Mouse (Mus musculus) spleen, adult 2 months (tissue): ENCODE results near the gene Ccdc122. TPM values are rescaled to one million over a fixed set of nuclear protein-coding genes. Genes with fewer than 3 reads are reported as not detected.

Source experiments
- DNase-seq, 2 experiments: peaks; one replicate each; pipeline versions ENCODE4 v3.0.0 to v3.0.0-alpha.2; 2012 to 2021; ENCODE audit warnings: low spot score in 2 of 2, low read depth in 1 of 2
- H3K27ac ChIP-seq: fragments of 200-500 bp; 2 replicates; pipeline ENCODE4 v1.5.1; 2012; ENCODE audit warnings: low read length, inconsistent platforms; ENCODE audit not compliant: insufficient read depth
- H3K27me3 ChIP-seq: fragments of 200-500 bp; 2 replicates; pipeline ENCODE4 v1.6.1; 2012; ENCODE audit warnings: mild to moderate bottlenecking, moderate library complexity, low read length, inconsistent platforms; ENCODE audit not compliant: control insufficient read depth, insufficient read depth
- H3K36me3 ChIP-seq: fragments of 200-500 bp; 2 replicates; pipeline ENCODE4 v1.6.1; 2012; ENCODE audit warnings: mild to moderate bottlenecking, low read length, inconsistent platforms; ENCODE audit not compliant: control insufficient read depth, insufficient read depth
- H3K4me1 ChIP-seq: fragments of 200-500 bp; 2 replicates; pipeline ENCODE4 v1.6.1; 2011; ENCODE audit warnings: inconsistent platforms; ENCODE audit not compliant: control insufficient read depth, insufficient read depth, insufficient read length
- H3K4me3 ChIP-seq: fragments of 200-500 bp; 2 replicates; pipeline ENCODE4 v1.5.1; 2011; ENCODE audit warnings: mild to moderate bottlenecking, inconsistent platforms; ENCODE audit not compliant: insufficient read depth, insufficient read length; ENCODE audit errors: extremely low read depth
- CTCF ChIP-seq: fragments of 200-500 bp; IDR thresholded peaks from 2 replicates; pipeline ENCODE4 v1.5.1; 2011; ENCODE audit warnings: mild to moderate bottlenecking, inconsistent platforms; ENCODE audit not compliant: insufficient read depth, insufficient read length, insufficient replicate concordance; ENCODE audit errors: extremely low read depth
- POLR2A ChIP-seq: fragments of 200-500 bp; IDR thresholded peaks from 2 replicates; pipeline ENCODE4 v1.6.1; 2011; ENCODE audit warnings: low read depth, low read length, inconsistent platforms
- WGBS: fragments of 180-500 bp; shearing (Covaris S2); methylation state at CpG from one replicate; pipeline ENCODE4 v1.1.7; 2018; 5-methylcytosine and 5-hydroxymethylcytosine counted together
- polyA plus RNA-seq: library from polyadenylated mRNA; depleted of rRNA; stranded (reverse); fragments of >200 nt; gene quantifications from 2 replicates; pipeline ENCODE4 v1.2.3, GENCODE M21; 2012

The Ccdc122 gene
- polyA plus RNA-seq, 1 experiment = 0.32 TPM

GRCm38 (mm10) chr14:77130612-77131011, 94.0 kb downstream of the Ccdc122 start:
- WGBS = 86% methylated on average over 5 of the region's 5 CpGs
- no peak overlapping the region for H3K4me3 ChIP-seq
- no peak overlapping the region for H3K27ac ChIP-seq
- TF ChIP-seq POLR2A (no peak), CTCF (no peak)
- H3K36me3 ChIP-seq = no peaks in the 10 kb centered on the region
- H3K27me3 ChIP-seq = no peaks in the 10 kb centered on the region
- DNase-seq = no peak
- no peaks in the 10 kb centered on the region for H3K4me1 ChIP-seq

GRCm38 (mm10) chr14:77136936-77137335, 100.4 kb downstream of the Ccdc122 start:
- 68% methylated on average over 6 of the region's 6 CpGs for WGBS
- no peak for DNase-seq
- Histone ChIP-seq H3K27me3 (no peaks in the 10 kb centered on the region), H3K27ac (no peak overlapping the region), H3K36me3 (no peaks in the 10 kb centered on the region), H3K4me1 (no peaks in the 10 kb centered on the region), H3K4me3 (no peak overlapping the region)
- TF ChIP-seq CTCF = no peak
- TF ChIP-seq POLR2A = no peak

- Histone ChIP-seq H3K27ac (no peak overlapping the region), H3K36me3 (no peaks in the 10 kb centered on the region), H3K4me1 (no peaks in the 10 kb centered on the region), H3K27me3 (no peaks in the 10 kb centered on the region), H3K4me3 (no peak overlapping the region)
- DNase-seq = peak; percentile 43 to 55
- WGBS = 26% methylated on average over 17 of the region's 17 CpGs
- TF ChIP-seq CTCF (no peak), POLR2A (no peak)
Measured at GRCm38 (mm10) chr14:77141324-77142282, 105.0 kb downstream of the Ccdc122 start.

GRCm38 (mm10) chr14:77145103-77145502, 108.5 kb downstream of the Ccdc122 start:
- DNase-seq = no peak
- H3K27ac ChIP-seq = no peak overlapping the region
- 77% methylated on average over 4 of the region's 4 CpGs for WGBS
- TF ChIP-seq CTCF (no peak), POLR2A (no peak)
- no peak overlapping the region for H3K4me3 ChIP-seq
- H3K27me3 ChIP-seq = no peaks in the 10 kb centered on the region; the same call in 1 of the 2 replicates
- H3K36me3 ChIP-seq = no peaks in the 10 kb centered on the region
- H3K4me1 ChIP-seq = no peaks in the 10 kb centered on the region

GRCm38 (mm10) chr14:77147635-77148034, 111.1 kb downstream of the Ccdc122 start:
- Histone ChIP-seq H3K4me1 (no peaks in the 10 kb centered on the region), H3K27ac (no peak overlapping the region), H3K36me3 (no peaks in the 10 kb centered on the region), H3K4me3 (no peak overlapping the region), H3K27me3 (no peaks in the 10 kb centered on the region; the same call in 1 of the 2 replicates)
- TF ChIP-seq CTCF (no peak), POLR2A (no peak)
- no peak for DNase-seq
- WGBS = 95% methylated on average over 1 of the region's 1 CpGs

GRCm38 (mm10) chr14:77150556-77150955, 114.0 kb downstream of the Ccdc122 start:
- H3K4me1 ChIP-seq = no peaks in the 10 kb centered on the region
- no peaks in the 10 kb centered on the region for H3K36me3 ChIP-seq
- no peak overlapping the region for H3K4me3 ChIP-seq
- WGBS = 89% methylated on average over 6 of the region's 6 CpGs
- no peak overlapping the region for H3K27ac ChIP-seq
- no peak for DNase-seq
- peaks cover 2% of the 10 kb centered on the region for H3K27me3 ChIP-seq
- TF ChIP-seq POLR2A (no peak), CTCF (no peak)

- no peak for TF ChIP-seq POLR2A
- TF ChIP-seq CTCF = no peak
- 88% methylated on average over 7 of the region's 7 CpGs for WGBS
- H3K4me1 ChIP-seq = peaks cover 2% of the 10 kb centered on the region
- peaks cover 2% of the 10 kb centered on the region for H3K27me3 ChIP-seq
- DNase-seq = no peak
- H3K36me3 ChIP-seq = no peaks in the 10 kb centered on the region
- H3K27ac ChIP-seq = no peak overlapping the region
- no peak overlapping the region for H3K4me3 ChIP-seq
Measured at GRCm38 (mm10) chr14:77151431-77151830, 114.9 kb downstream of the Ccdc122 start.
